Mouse (Mus musculus) brain, embryonic 14.5 days (tissue): ENCODE data around the gene Tomm40l. TPM values are rescaled to one million over a fixed set of nuclear protein-coding genes. Genes with fewer than 3 reads are reported as not detected.

ENCODE experiments used
- DNase-seq: peaks from one replicate; pipeline ENCODE4 v3.0.0-alpha.2; 2011; ENCODE audit warnings: low read depth
- CTCF ChIP-seq: fragments of 200-500 bp; IDR thresholded peaks from 2 replicates; pipeline ENCODE4 v1.5.1; 2012; ENCODE audit warnings: inconsistent platforms, mild to moderate bottlenecking, moderate library complexity, borderline replicate concordance; ENCODE audit not compliant: insufficient read depth, insufficient read length; ENCODE audit errors: extremely low read depth
- POLR2A ChIP-seq: fragments of 200-500 bp; IDR thresholded peaks from 2 replicates; pipeline ENCODE4 v1.6.1; 2012; ENCODE audit warnings: mild to moderate bottlenecking, inconsistent platforms, borderline replicate concordance; ENCODE audit not compliant: poor library complexity, insufficient read depth, insufficient read length, severe bottlenecking; ENCODE audit errors: extremely low read depth
- polyA plus RNA-seq: library from polyadenylated mRNA; depleted of rRNA; stranded (reverse); fragments of >200 nt; gene quantifications from 2 replicates; pipeline ENCODE4 v1.2.3, GENCODE M21; 2012

The Tomm40l gene
- polyA plus RNA-seq, 1 experiment: 38.1 TPM

GRCm38 (mm10) chr1:171262594-171263130 is 40.3 kb upstream of the Tomm40l start:
- DNase-seq: peak; percentile 94

GRCm38 (mm10) chr1:171260316-171260715 is 38.0 kb upstream of the Tomm40l start:
- DNase-seq: no peak
- TF ChIP-seq CTCF (no peak), POLR2A (no peak)

More at GRCm38 (mm10) chr1:171262594-171263130, 40.3 kb upstream of the Tomm40l start:
- TF ChIP-seq POLR2A (no peak), CTCF (no peak)

- no peak for DNase-seq
- TF ChIP-seq POLR2A: no peak
- TF ChIP-seq CTCF: no peak
These were observed 36.6 kb upstream of the Tomm40l start for GRCm38 (mm10) chr1:171258921-171259320.

DNA sequence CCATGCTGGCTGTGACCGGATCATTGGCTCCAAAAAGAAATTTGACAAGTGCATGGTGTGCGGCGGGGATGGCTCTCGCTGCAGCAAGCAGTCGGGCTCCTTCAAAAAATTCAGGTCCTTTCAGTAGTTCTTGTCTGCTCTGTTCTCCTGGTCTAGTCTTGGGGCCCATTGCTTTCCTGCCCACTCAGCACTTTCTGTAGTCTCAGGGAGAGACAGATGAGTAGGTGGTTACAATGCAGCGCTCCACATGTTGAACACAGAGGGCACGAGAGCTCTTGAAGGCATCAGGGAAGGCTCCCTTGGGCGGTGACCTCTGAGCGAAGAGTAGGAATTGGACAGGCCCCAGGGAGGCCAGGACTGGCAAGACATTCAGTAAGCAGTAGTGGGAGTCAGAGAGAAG is 35.5 kb upstream of the Tomm40l start:
- no peak for TF ChIP-seq POLR2A
- no peak for TF ChIP-seq CTCF
- no peak for DNase-seq

DNA sequence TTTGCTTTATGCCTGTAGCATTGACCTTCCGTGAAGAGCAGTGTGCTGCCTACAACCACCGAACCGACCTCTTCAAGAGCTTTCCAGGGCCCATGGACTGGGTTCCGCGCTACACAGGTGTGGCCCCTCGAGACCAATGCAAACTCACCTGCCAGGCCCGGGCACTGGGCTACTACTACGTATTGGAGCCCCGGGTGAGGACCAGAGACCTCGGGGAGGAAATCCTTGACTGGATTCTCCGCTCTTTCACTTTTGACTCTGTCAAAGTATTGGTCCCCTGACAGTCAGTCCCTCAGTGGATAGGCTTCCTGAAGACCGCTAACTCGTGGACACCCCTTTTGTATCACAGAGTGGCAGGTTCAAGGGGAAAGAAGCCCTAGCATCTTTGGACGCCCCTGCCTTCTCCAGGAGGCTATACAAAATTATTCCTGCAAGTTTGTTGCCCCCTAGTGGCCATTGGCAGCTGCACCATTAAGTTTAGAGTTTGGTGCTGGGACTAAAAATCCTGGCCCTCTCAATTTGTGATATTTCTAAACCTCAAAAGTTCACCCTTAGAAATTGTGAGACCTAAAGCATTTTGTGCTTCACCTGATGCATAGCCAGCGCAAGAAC is 34.7 kb upstream of the Tomm40l start:
- peak; percentile 77 for DNase-seq
- TF ChIP-seq CTCF: peak; percentile 82
- TF ChIP-seq POLR2A: no peak

GRCm38 (mm10) chr1:171256095-171256818 is 33.9 kb upstream of the Tomm40l start:
- DNase-seq: no peak

DNA sequence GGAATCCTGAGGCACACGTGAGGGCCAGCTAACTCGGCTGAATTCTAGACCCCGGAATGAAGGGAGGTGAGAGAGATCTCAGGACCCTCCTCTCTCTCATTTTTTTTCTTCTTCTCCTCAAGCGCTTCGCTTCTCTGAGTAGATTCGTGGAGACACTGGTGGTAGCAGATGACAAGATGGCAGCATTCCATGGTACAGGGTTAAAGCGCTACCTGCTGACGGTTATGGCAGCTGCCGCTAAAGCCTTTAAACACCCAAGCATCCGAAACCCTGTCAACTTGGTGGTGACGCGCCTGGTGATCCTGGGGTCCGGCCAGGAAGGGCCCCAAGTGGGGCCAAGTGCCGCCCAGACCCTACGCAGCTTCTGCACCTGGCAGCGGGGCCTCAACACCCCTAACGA is 30.1 kb upstream of the Tomm40l start:
- TF ChIP-seq POLR2A (no peak), CTCF (no peak)
- peak; percentile 46 for DNase-seq

More at GRCm38 (mm10) chr1:171256095-171256818, 33.9 kb upstream of the Tomm40l start:
- TF ChIP-seq POLR2A (no peak), CTCF (no peak)

GRCm38 (mm10) chr1:171251594-171252324 is 29.4 kb upstream of the Tomm40l start:
- peak; percentile 63 for DNase-seq
- no peak for TF ChIP-seq CTCF
- TF ChIP-seq POLR2A: no peak

DNA sequence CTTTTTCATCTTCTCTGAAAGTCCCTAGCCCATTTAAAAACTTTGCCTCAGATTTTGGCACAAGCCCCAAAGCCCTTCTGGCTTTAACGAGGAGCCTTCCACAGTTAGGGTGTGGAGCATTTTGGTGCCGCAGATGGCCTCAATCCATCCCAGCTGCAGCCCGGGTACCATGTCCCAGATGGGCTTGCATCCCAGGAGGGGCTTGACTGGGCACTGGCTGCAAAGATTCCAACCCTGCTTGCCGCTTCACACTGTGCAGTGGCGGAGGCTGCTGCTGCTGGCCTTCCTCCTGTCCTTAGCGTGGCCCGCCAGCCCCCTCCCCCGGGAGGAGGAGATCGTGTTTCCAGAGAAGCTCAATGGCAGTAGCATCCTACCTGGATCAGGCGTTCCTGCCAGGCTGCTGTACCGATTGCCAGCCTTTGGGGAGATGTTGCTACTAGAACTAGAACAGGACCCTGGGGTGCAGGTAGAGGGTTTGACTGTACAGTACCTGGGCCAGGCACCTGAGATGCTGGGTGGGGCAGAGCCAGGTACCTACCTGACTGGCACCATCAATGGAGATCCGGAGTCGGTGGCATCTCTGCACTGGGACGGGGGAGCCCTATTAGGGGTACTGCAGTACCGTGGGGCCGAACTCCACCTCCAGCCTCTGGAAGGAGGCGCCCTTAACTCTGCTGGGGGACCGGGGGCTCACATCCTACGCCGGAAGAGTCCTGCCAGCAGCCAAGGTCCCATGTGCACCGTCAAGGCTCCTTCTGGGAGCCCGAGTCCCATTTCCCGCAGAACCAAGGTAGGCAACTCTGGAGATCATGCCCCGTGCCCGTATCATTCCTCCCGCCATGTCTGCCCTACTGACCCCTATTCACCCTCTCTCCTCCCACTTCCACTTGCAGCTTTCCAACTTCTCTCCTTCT is 28.6 kb upstream of the Tomm40l start, which contains the start of gene Ndufs2:
Gene Ndufs2 (minus strand): TSS at position 709 of the 914 bp plus-strand sequence.
- no peak for TF ChIP-seq POLR2A
- TF ChIP-seq CTCF: no peak
- DNase-seq: peak; percentile 89

DNA sequence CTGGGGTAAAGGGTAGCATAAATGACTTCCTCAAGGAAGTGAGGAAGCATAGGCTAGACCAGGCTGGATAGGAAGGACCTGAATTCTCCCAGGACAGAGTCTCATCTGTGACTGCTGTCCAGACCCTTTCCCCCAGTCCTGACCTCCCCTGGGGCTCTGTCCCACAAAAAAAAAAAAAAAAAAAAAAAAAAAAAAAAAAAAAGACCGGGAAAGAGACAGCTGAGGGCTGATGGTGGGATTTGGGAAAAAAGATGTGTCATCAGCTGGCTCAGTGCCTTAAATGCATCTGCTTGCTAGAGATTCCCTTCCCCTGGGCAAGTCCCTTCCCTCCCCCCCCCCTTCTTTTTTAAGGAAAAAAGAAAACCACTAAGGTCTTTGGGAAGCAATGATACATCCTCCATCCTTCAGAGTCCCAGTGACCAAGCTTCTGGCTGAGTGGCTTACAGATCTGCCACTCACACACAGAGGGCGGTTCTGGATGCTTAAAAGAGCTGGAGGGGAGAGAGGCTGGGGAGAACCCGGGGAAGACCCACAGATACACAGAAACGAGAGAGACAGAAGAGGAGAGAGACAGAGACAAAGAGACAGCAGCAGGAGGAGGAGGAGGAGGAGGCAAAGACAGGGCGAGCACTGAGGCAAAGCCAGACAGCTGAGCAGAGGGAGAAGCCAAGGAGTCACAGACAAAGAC is 27.7 kb upstream of the Tomm40l start, which contains the start of gene Adamts4:
Gene Adamts4 (plus strand): TSS at position 509 of the 688 bp plus-strand sequence.
- DNase-seq: peak; percentile 84
- TF ChIP-seq CTCF: no peak
- no peak for TF ChIP-seq POLR2A
